Mouse (Mus musculus): ENCODE measurements around the gene Fgfr3. TPM values are rescaled to one million over a fixed set of nuclear protein-coding genes. Genes with fewer than 3 reads are reported as not detected.
A peak's percentile ranks its signal among the peaks of the same experiment; 100 is the strongest.

The Fgfr3 gene
- polyA plus RNA-seq, 1 experiment, result 69.6 TPM

DNA sequence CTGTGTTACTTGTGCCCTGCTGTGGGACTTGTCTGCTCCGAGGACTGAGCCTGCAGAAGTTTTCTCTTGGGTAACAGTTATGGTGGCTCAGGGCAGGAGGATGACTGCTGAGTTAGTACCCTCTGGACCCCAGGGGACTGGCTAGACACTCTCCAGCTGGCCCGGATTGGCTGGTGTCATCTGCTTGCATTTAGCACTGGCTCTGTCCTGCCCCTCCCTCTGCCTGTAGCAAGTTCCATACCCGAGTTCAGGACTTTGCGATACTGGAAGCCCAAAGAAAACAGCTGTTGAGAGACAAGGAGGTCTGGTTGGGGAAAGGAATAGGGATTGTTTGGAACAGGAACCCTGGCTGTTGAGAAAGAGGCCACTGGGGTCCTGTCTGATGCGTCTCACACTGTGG is 9.0 kb downstream of the Fgfr3 start:
- DNase-seq (ENCODE audit: low spot score), result no peak

DNA sequence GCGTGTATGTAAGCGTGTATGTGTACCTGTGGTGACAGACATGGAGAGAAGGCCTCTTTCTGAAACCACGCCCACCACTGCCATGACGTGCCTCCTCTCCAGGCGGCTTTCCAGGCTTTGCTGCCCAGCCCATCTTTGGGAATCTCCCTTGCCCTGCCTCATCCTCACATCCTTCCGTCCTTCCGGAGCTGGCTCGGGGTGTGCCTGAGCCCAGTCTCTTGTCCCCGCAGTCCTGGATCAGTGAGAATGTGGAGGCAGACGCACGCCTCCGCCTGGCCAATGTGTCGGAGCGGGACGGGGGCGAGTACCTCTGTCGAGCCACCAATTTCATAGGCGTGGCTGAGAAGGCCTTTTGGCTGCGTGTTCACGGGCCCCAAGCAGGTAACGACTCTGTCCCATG is 9.6 kb downstream of the Fgfr3 start:
- no peak for DNase-seq (ENCODE audit: low spot score)

DNA sequence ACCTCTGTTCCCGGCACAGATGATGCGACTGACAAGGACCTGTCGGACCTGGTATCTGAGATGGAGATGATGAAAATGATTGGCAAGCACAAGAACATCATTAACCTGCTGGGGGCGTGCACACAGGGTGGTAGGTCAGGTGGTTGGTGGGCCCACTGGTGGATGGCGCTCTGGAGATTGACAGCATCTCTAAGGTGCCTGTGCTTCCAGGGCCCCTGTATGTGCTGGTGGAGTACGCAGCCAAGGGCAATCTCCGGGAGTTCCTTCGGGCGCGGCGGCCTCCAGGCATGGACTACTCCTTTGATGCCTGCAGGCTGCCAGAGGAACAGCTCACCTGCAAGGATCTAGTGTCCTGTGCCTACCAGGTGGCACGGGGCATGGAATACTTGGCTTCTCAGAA is 12.4 kb downstream of the Fgfr3 start:
- DNase-seq (ENCODE audit: low spot score), result no peak

DNA sequence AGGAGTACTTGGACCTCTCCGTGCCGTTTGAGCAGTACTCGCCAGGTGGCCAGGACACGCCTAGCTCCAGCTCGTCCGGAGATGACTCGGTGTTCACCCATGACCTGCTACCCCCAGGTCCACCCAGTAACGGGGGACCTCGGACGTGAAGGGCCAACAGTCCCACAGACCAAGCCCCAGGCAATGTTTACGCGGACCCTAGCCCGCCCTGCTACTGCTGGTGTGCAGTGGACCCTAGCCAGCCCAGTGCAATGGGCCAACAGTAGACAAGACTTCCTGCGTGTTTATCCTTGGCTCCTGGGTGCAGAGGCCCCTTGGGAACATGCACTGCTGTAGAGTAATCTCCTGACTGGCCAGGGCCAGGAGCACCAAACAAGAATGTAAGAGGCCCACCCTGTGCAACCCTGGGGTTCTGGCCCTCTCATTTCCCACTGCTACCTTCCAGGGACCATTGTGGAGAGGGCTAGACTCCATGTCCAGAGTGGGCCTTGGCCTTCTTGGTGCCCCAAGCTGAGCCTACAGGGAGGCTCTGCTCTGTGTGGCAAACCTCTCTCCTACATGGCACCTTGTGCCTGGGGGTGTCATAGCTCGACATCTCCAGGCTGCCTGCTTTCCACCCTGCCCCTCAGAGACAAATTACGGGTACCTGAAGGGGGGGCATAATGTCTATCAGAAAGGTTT is 14.1 kb downstream of the Fgfr3 start:
- no peak for DNase-seq (ENCODE audit: low spot score)

DNA sequence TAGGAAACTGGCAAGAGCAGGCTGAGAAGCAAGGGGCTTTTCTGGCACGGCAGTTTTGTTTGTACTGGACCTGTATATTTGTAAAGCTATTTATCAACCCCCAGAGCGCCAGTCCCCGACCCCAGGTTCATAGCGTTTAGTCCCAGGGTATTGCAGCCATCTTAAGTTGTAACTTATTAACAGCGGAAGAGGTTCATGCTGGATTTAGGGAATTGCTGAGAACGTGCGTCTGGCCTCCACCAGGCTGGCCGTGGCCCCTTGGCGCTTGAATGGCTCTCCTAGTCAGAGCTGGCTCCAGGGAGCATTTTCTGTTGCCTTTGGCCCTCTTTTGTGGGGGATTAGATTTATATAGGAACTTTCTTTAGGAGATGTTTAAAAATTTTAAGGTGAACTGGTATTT is 14.8 kb downstream of the Fgfr3 start:
- DNase-seq (ENCODE audit: low spot score), result no peak

DNA sequence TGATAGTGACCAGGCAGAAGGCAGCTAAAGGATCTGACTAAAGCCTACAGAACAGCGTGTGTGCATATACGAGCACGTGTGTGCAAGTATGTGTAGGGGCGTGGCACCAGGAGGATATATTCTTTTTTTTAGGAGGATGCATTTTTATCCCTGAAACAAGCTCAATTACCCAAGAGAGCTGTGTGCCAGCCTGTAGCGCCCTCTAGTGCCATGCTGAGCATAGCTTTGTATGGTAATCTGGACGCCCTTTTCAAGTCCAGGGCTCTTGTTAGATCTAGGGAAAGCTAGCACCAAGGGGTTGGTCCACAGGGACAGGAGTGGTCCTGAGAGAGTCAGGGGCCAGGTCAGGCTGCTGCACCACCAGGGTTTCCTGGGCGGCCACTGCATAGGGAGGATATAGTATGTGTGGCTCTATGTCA is 16.4 kb downstream of the Fgfr3 start:
- DNase-seq (ENCODE audit: low spot score), result peak; percentile 65

DNA sequence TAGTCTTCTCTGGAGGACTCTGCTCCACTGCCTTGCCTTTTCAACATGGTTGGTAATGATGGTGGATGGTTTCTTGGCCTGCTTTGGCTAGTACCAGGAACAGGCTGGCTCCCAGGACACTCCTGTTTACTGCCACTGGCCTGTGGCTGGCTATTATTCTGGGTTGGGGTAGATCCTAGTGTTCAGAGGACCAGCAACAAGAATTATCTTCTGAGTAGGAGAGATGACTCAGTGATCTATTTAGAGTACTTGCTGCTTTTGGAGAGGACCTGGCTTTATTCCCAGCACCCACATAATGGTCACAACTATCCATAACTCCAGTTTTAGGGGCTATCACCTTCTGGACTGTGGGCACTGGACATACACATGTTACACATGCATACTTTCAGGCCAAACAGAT is 16.9 kb downstream of the Fgfr3 start:
- no peak for DNase-seq (ENCODE audit: low spot score)

DNA sequence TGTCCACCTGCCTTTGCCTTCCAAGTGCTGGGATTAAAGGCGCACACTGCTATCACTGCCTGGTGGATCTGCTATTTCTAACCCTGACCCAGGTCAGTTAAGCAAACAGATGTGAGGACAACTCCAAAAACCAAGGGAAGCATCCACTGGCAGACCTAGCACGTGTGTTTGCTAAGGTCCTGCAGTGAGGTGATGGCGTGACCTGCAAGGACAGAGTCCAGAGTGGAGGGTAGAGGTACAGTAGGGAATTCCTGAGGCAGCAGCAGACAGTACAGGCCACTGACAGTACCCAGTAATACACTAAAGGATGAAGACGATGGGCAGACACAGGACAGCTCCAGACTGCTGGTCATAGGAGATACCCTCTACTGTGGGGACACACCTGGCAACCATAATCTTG is 19.1 kb downstream of the Fgfr3 start:
- DNase-seq (ENCODE audit: low spot score), result no peak

DNA sequence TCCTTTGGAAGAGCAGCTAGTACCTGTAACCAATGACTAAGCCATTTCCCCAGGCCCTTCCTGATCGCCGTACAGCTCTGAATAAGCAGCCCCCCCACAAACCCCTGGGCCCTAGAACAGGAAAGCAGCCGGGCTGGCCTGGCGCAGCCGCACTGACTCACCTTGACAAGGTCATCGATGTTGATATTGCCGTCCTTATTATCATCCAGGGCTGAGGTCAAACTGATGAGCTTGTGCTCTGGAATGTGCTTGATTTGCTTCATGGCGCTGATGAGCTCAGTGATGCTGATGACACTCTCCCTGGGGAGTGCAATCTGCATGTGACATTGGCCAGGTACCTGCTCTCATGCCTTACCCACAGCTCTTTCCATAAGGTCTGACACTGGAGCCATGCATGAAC is 22.0 kb downstream of the Fgfr3 start:
- no peak for DNase-seq (ENCODE audit: low spot score)

DNA sequence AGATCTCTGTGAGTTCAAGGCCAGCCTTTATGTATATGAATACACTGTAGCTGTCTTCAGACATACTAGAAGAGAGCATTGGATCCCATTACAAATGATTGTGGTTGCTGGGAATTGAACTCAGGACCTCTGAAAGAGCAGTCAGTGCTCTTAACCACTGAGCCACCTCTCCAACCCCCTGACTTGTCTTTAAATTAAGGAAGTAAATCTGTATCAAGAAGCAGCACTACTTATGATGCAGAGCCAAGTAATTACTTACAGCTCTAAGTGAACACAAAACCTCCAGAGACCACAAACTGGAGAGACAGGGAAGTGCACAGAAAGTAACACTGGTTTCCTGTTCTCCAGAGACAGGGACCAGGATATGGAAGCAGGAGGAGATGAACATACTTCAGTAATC is 55.7 kb downstream of the Fgfr3 start:
- DNase-seq (ENCODE audit: low spot score), result no peak

DNA sequence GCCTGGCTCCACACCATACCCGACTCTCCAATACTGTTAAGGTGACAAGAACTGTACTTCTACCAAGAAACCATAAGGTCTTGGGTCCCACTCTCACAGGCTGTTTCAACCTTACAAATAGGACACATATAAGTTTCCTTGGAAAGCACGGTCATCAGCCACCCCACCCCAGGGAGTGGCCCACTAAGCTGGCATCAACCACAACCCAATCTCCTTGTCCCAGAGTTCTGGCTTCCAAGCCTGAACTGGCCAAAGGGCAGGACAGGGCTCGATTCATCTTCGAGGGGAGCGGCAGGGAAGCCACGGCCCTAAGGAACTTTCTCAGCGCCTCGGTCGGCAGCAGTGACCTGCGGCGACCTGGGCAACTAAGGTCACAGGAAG is 60.5 kb downstream of the Fgfr3 start:
- peak; percentile 29 for DNase-seq (ENCODE audit: low spot score)

DNA sequence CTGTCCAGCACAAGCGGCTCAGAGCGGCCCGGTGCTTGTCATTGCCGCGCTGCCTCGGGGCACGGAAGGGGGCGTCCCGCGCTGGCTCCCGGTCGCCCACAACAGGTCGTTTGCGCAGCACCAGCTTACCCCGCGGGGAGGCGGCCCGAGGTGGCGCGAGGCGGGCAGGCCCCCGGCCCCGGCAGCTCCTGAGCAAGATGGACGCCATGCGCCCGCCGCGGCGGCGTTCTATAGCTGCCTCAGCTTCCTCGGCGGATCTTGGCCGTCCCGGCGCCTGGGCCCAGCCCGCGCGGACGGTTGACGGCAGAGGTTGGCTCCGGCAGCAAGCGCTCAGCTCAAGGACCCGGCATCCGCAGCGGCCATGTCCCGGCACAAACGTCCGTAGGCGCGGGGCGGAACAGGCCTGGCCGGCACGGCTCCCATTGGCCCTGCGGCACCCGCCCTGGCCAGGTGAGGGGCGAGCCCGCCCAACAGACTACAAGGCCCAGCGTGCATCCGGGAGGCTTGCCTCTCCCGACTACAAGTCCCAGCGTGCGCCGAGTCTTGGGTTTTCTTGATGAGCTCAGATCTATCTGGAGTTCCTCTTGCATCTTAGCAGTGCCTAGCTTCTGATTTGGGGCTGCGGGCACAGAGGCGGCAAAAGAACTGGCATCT is 61.0 kb downstream of the Fgfr3 start, which contains the start of gene Letm1:
TSS of gene Letm1 (minus strand) at position 473 of the 654 bp plus-strand sequence.
- DNase-seq (ENCODE audit: low spot score), result peak; percentile 90

DNA sequence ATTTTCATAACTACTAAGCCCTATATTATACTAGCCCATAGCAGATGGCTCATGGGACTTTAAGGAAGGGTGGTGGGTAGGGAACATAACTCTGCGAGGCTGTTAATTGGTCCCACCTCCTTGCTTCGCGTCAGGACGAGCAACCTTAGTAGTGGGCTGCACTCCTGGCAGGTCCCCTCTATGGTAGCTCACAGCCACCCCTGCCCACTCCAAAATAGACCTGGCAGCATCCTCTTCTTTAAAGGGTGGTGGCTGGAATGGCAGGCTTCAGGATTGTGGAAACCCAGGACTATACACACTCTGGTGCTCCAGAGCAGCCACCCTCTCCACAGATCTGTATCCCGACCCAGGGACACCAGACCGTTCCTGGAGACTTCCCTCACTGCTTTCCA is 61.5 kb downstream of the Fgfr3 start:
- DNase-seq (ENCODE audit: low spot score), result no peak

Other genes with a start within 250 kb of the Fgfr3 start
- gene Fam53a, start 92.0 kb upstream of the Fgfr3 start, polyA plus RNA-seq (2012; rRNA removed), result 20.9 and 24.2 TPM in 2 replicates
- gene Gm9903, start 91.7 kb upstream of the Fgfr3 start, polyA plus RNA-seq (2012; rRNA removed), result 1.0 and 1.1 TPM in 2 replicates
- 24.1 and 28.1 TPM in 2 replicates for gene Slbp, start 69.1 kb upstream of the Fgfr3 start, polyA plus RNA-seq (2012; rRNA removed)
- 6.6 and 6.9 TPM in 2 replicates for gene Tacc3, start 63.5 kb upstream of the Fgfr3 start, polyA plus RNA-seq (2012; rRNA removed)
- 30.9 and 39.0 TPM in 2 replicates for gene Tmem129, start 63.3 kb upstream of the Fgfr3 start, polyA plus RNA-seq (2012; rRNA removed)
- 29.1 and 30.2 TPM in 2 replicates for gene Letm1, start 61.1 kb downstream of the Fgfr3 start, polyA plus RNA-seq (2012; rRNA removed)
- gene Nsd2, start 99.1 kb downstream of the Fgfr3 start, polyA plus RNA-seq (2012; rRNA removed), result 10.1 and 12.8 TPM in 2 replicates
- gene Nelfa, start 214.7 kb downstream of the Fgfr3 start, polyA plus RNA-seq (2012; rRNA removed), result 22.1 and 24.4 TPM in 2 replicates